Mouse (Mus musculus): Measurements from ENCODE around the gene Dyrk3. TPM values are rescaled to one million over a fixed set of nuclear protein-coding genes. Genes with fewer than 3 reads are reported as not detected.

Gene Dyrk3
- polyA plus RNA-seq (2012; rRNA removed) = 1.6 and 1.7 TPM in 2 replicates
- 2.3 and 2.7 TPM in 2 replicates for polyA plus RNA-seq (2014; fragmentation: Nextera tagmentation; extraction: Ambion mirVana)

DNA sequence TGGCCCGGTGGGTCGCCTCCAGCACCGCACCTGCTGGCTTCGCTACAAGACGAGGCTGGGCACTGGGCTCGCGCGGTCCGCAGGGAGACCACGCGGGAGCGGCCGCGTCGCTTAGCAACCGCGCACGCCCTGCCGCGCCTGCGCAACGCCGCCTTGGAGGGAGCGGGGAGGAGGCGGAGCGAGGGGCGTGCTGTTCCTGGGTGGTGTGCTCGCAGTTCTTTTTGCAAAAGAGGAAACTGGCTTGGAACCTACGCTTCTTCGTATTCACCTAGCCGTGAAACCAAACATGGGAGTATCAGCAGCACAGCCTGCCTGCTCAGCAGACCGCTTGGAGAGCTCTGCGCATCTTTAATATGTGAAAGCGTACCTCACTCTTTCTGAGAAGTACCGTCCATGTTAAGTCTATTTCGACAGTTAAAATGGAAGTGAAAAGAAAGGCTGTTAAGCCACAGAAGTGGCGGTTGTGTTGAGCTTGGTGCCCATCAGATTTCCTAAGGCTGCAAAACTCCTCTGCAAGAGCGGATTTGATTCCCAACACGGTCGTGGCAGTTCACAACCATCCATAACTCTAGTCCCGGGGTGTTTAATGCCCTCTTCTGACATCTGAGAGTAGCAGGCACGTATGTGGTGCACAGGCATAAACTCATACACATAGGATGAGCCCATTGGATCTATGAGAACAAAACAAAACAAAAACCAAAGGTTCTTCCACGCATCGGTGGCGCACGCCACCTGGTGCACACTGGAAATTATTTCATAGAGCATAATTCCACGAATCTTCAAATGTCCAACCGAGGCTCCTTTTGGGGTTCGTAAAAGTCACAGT lies at the start of gene Dyrk3:
TSS of gene Dyrk3 (minus strand) at position 150 of the 826 bp plus-strand sequence.
- peak within 1 kb of the TSS; percentile 89 for H3K27ac ChIP-seq (replicated peaks; ENCODE audit: low read depth, low read length)
- DNase-seq (ENCODE audit: low spot score) (peak; percentile 91), ATAC-seq (ENCODE audit: low FRiP score, low read depth) (peak; percentile 97)
- peak within 1 kb of the TSS; percentile 93 for H3K4me2 ChIP-seq (replicated peaks; ENCODE audit: low read depth, low read length, severe bottlenecking)
- H3K9ac ChIP-seq (ENCODE audit: low read depth, low read length, severe bottlenecking) = peak within 1 kb of the TSS; percentile 64
- no peaks in the 10 kb centered on the region for H3K36me3 ChIP-seq (ENCODE audit: control insufficient read depth, insufficient read depth, low read length)
- H3K9me3 ChIP-seq (ENCODE audit: control insufficient read depth, low read length) = no peaks in the 10 kb centered on the region
- no peaks in the 10 kb centered on the region for H3K27me3 ChIP-seq (ENCODE audit: control insufficient read depth, insufficient read depth, low read length)
- H3K4me3 ChIP-seq (replicated peaks; ENCODE audit: low read length) = peak within 1 kb of the TSS; percentile 79
- 6% methylated on average over 44 of the region's 49 CpGs for WGBS
- TF ChIP-seq POLR2A (IDR thresholded peaks at IDR 0.05; ENCODE audit: borderline replicate concordance, extremely low read depth, insufficient read depth, insufficient read length) = peak; percentile 52; the same call in 1 of the 2 replicates
- H3K4me1 ChIP-seq (ENCODE audit: control insufficient read depth, insufficient read depth, low read length) = no peaks in the 10 kb centered on the region; the same call in 1 of the 2 replicates

DNA sequence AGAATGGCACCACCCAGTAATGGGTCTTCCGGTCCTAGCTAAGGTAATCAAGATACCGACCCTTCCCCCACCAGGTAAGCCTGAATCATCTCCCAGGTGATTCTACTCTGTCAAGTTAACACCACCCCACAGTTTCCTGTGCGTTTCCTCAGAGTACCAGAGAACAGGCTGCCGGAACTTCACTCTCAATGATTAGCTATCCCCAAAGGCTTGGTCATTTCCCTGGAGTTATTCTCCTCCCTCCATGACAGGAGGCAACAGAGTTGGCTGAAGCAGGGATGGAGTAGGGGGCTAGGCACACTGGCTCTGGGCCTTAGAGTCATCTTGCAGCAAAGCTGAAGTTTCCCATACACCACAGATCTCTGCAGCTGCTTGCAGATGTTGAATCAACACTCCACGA lies 49.7 kb upstream of the Dyrk3 start:
- no peak for TF ChIP-seq POLR2A (IDR thresholded peaks at IDR 0.05; ENCODE audit: borderline replicate concordance, extremely low read depth, insufficient read depth, insufficient read length)
- Histone ChIP-seq H3K9ac (ENCODE audit: low read depth, low read length, severe bottlenecking) (no peak overlapping the region), H3K4me2 (replicated peaks; ENCODE audit: low read depth, low read length, severe bottlenecking) (no peak overlapping the region), H3K4me1 (ENCODE audit: control insufficient read depth, insufficient read depth, low read length) (0 out of 2 replicates have a peak, but pooled peaks cover 7% of the 10 kb centered on the region), H3K27me3 (ENCODE audit: control insufficient read depth, insufficient read depth, low read length) (no peaks in the 10 kb centered on the region), H3K4me3 (replicated peaks; ENCODE audit: low read length) (no peak overlapping the region), H3K36me3 (ENCODE audit: control insufficient read depth, insufficient read depth, low read length) (no peaks in the 10 kb centered on the region), H3K9me3 (ENCODE audit: control insufficient read depth, low read length) (no peaks in the 10 kb centered on the region), H3K27ac (replicated peaks; ENCODE audit: low read depth, low read length) (no peak overlapping the region)
- 89% methylated on average over 5 of the region's 5 CpGs for WGBS
- ATAC-seq (ENCODE audit: low FRiP score, low read depth) (no peak), DNase-seq (ENCODE audit: low spot score) (no peak)

DNA sequence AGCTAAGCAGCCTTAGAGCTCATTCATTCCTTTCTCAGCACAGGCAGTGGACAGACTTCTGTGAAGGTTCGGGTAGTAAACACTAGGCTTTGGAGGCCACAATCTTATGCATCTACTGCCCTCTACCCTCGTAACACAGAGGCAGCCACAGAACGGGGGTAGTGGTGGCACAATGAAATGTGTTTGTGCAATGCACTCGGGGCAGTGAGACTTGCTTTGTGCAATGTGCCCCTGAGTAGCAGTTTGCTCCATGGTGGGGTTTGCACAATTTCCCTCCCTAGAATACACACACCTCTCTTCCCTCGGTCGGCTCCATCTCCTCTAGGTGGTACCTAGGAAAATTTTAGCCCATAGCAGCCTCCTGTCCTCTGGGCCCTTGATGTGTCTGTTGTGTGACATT lies 48.9 kb upstream of the Dyrk3 start:
- Histone ChIP-seq H3K27me3 (ENCODE audit: control insufficient read depth, insufficient read depth, low read length) (no peaks in the 10 kb centered on the region), H3K27ac (replicated peaks; ENCODE audit: low read depth, low read length) (no peak overlapping the region), H3K9ac (ENCODE audit: low read depth, low read length, severe bottlenecking) (no peak overlapping the region), H3K9me3 (ENCODE audit: control insufficient read depth, low read length) (no peaks in the 10 kb centered on the region), H3K4me1 (ENCODE audit: control insufficient read depth, insufficient read depth, low read length) (0 out of 2 replicates have a peak, but pooled peaks cover 7% of the 10 kb centered on the region), H3K36me3 (ENCODE audit: control insufficient read depth, insufficient read depth, low read length) (no peaks in the 10 kb centered on the region), H3K4me3 (replicated peaks; ENCODE audit: low read length) (no peak overlapping the region), H3K4me2 (replicated peaks; ENCODE audit: low read depth, low read length, severe bottlenecking) (no peak overlapping the region)
- no peak for ATAC-seq (ENCODE audit: low FRiP score, low read depth)
- DNase-seq (ENCODE audit: low spot score) = no peak
- TF ChIP-seq POLR2A (IDR thresholded peaks at IDR 0.05; ENCODE audit: borderline replicate concordance, extremely low read depth, insufficient read depth, insufficient read length) = no peak
- 78% methylated on average over 6 of the region's 6 CpGs for WGBS

DNA sequence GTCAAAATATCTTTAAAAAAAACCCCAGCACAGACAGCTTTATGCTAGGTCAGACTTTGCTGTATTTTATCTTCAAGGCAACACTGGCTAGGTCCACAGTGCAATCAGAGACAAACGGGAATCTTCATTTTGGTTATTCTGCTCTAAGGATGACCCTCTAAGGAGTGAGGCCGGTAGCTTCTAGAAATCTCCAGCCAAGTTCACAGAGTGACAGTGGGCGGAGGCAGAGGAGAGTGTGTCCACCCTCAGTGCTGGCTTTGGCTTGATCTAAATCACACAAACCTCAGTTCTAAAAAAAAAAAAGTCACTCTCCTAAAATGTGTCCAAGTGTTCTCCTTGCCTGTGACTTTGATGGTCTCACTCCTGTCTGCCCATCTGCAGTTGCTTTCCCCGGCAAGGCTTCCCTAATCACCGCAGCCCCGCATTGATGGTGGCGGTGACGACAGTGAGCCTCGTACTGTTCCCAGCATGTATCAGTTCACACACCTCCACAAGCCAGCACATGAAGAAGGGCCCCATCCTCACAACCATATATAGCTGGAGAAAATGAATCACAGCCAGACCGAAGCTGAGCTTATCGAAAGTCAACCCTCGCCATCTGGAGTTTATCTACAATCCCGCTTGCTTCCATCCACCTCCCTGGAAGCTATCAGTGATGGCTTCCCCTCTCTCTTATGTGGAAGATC lies 47.8 kb upstream of the Dyrk3 start:
- WGBS = 68% methylated on average over 13 of the region's 13 CpGs

DNA sequence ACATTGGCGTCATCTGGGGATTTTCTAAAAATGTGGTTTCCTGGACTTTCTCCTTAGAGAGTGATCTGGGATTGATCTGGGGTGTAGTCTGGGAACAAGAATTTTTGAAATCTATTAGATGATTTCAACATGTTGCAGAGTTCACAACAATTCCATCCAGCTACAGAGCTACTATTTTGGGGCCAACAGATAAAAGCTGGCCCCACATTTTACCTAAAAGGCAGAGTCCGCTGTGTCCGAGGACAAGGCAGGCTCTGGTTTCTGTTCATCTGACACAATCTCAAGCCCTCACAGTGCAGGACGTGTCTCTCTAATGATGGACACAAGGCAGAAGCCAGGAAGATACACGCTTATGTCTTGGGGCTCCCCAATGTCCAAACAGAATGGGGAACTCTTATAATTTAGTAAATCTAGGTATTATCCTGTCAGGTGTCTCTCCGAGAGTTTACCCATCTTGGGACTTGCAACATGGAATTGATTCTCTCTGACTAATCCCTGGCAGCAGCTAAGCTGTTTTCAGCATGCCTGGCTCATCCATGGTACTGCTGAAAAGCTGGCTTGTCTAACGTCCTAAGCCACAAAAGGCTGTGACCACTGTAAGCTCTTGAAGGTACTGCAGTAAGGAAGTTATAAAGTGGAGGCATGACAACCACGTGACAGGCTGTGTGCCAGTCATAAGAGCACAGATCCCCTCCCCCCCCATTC lies 47.0 kb upstream of the Dyrk3 start:
- TF ChIP-seq POLR2A (IDR thresholded peaks at IDR 0.05; ENCODE audit: borderline replicate concordance, extremely low read depth, insufficient read depth, insufficient read length) = no peak
- H3K27ac ChIP-seq (replicated peaks; ENCODE audit: low read depth, low read length) = no peak overlapping the region
- no peak for ATAC-seq (ENCODE audit: low FRiP score, low read depth)
- peaks cover 2% of the 10 kb centered on the region; the same call in 1 of the 2 replicates for H3K36me3 ChIP-seq (ENCODE audit: control insufficient read depth, insufficient read depth, low read length)
- H3K9ac ChIP-seq (ENCODE audit: low read depth, low read length, severe bottlenecking) = no peak overlapping the region
- no peaks in the 10 kb centered on the region for H3K9me3 ChIP-seq (ENCODE audit: control insufficient read depth, low read length)
- WGBS = 67% methylated on average over 8 of the region's 8 CpGs
- no peak overlapping the region for H3K4me2 ChIP-seq (replicated peaks; ENCODE audit: low read depth, low read length, severe bottlenecking)
- no peaks in the 10 kb centered on the region for H3K27me3 ChIP-seq (ENCODE audit: control insufficient read depth, insufficient read depth, low read length)
- H3K4me3 ChIP-seq (replicated peaks; ENCODE audit: low read length) = no peak overlapping the region
- H3K4me1 ChIP-seq (ENCODE audit: control insufficient read depth, insufficient read depth, low read length) = 0 out of 2 replicates have a peak, but pooled peaks cover 7% of the 10 kb centered on the region
- DNase-seq (ENCODE audit: low spot score) = no peak

More for the DNA sequence above, 47.8 kb upstream of the Dyrk3 start:
- Histone ChIP-seq H3K4me2 (replicated peaks; ENCODE audit: low read depth, low read length, severe bottlenecking) (no peak overlapping the region), H3K9ac (ENCODE audit: low read depth, low read length, severe bottlenecking) (no peak overlapping the region), H3K36me3 (ENCODE audit: control insufficient read depth, insufficient read depth, low read length) (no peaks in the 10 kb centered on the region; the same call in 1 of the 2 replicates), H3K27ac (replicated peaks; ENCODE audit: low read depth, low read length) (no peak overlapping the region), H3K4me3 (replicated peaks; ENCODE audit: low read length) (no peak overlapping the region), H3K4me1 (ENCODE audit: control insufficient read depth, insufficient read depth, low read length) (0 out of 2 replicates have a peak, but pooled peaks cover 7% of the 10 kb centered on the region), H3K9me3 (ENCODE audit: control insufficient read depth, low read length) (no peaks in the 10 kb centered on the region), H3K27me3 (ENCODE audit: control insufficient read depth, insufficient read depth, low read length) (no peaks in the 10 kb centered on the region)
- ATAC-seq (ENCODE audit: low FRiP score, low read depth) (no peak), DNase-seq (ENCODE audit: low spot score) (no peak)
- no peak for TF ChIP-seq POLR2A (IDR thresholded peaks at IDR 0.05; ENCODE audit: borderline replicate concordance, extremely low read depth, insufficient read depth, insufficient read length)

All from limb, embryonic 14.5 days (tissue).